Mouse (Mus musculus): ENCODE measurements around the gene Cblb. TPM values are rescaled to one million over a fixed set of nuclear protein-coding genes. Genes with fewer than 3 reads are reported as not detected.

The Cblb gene
- polyA plus RNA-seq, 1 experiment from 2014 or later: 7.7 TPM

DNA sequence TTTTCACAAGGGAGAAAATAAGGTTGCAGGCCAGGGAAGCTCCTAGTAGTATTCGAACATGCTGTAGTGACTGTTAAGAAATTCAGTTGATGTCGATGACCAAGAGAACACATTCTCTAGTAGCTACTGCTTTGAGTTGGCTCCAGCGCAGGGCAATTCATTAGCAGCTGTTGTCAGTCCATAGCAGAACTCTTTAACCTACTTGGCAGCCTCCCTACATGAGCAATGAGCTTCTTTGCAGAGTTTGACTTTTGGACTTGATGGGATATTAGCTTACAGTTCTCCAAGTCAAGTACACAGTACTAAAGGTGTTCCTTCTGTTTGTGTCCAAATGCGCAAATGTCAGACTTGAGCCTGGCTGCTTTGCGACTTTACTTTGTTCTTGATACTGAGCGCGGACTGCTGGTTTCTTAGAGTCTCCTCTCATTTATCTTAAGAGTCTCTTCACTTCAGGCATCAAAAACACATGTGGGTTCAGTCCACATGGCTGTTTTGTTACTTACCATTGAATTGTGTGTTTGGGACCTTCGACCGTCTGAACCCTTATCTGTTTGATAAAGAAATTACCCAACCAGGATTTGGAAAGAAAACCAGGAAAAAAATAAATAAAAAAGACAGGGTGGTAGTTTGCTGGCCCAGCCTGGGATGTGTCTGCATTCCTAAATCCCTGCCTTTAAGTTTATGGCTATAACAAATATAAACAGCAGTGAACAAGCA is 47.9 kb downstream of the Cblb start:
- Histone ChIP-seq H3K4me2 (no peak overlapping the region), H3K9me3 (replicated peaks) (no peaks in the 10 kb centered on the region), H3K27ac (replicated peaks) (0 out of 2 replicates have a peak overlapping the region, but pooled peaks have one; percentile 29), H3K4me1 (peaks cover 19% of the 10 kb centered on the region), H3K4me3 (replicated peaks) (no peak overlapping the region), H3K36me3 (no peaks in the 10 kb centered on the region), H3K27me3 (replicated peaks) (no peaks in the 10 kb centered on the region), H3K9ac (replicated peaks) (no peak overlapping the region)
- no peak for ATAC-seq (ENCODE audit: low FRiP score)
- WGBS: 72% methylated on average over 9 of the region's 9 CpGs

DNA sequence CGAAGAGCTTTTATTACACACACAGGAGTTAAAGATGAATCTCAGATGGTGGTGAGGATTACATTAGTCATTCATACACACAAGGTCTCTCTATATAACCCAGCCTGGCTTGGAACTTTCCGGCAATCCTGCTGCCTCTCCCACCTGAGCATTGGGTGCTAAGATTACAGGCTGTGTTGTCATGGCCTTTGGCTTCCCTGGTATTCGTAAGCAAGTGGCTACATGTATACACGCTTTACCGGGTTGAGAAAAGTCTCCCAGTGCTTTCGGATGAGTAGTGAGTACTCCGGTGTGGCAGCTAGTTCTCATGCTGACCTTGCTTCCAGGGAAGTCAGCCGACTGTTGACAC is 48.4 kb downstream of the Cblb start:
- 78% methylated on average over 8 of the region's 8 CpGs for whole genome bisulfite sequencing

DNA sequence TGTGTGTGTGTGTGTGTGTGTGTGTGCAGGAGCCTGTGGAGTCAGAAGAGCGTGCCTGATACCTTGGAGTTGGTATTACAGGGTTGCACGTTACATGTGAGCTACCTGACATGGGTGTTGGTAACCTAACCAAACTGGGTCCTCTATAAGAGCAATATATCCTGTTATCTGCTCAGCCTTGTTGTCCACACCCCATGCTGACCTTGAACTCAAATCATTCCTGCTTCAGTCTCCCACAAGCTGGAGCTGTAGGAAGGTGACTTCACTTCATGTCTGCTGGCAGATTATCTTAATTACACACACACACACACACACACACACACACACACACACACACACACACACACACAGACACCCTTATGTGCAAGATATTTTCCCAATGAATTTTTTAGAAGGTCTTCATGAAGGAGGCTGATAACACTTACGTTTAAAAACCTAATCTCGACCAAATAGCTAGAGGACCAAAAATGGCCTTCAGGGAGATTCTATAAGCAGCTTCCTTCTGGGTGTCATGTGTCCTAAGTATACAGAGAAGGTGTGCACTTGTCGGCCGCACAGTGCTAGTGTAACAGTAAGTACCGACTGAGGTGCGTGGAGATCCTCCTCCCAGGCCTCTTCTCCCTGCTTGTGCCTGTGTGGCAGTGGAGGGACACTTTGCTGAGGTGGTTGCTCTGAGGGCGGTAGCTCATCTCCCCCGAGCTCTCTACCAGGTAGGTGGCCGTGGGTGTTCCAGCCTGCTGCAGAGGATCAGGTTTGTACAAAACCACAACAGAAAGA is 49.8 kb downstream of the Cblb start:
- WGBS: 90% methylated on average over 11 of the region's 11 CpGs
- H3K4me2 ChIP-seq: no peak overlapping the region

More for the DNA sequence above, 48.4 kb downstream of the Cblb start:
- H3K27ac ChIP-seq (replicated peaks): no peak overlapping the region
- no peaks in the 10 kb centered on the region for H3K36me3 ChIP-seq
- no peaks in the 10 kb centered on the region for H3K27me3 ChIP-seq (replicated peaks)
- peak; percentile 30; the same call in 1 of the 2 replicates for ATAC-seq (ENCODE audit: low FRiP score)
- no peaks in the 10 kb centered on the region for H3K9me3 ChIP-seq (replicated peaks)
- peaks cover 19% of the 10 kb centered on the region for H3K4me1 ChIP-seq
- H3K4me2 ChIP-seq: no peak overlapping the region
- H3K4me3 ChIP-seq (replicated peaks): no peak overlapping the region
- H3K9ac ChIP-seq (replicated peaks): no peak overlapping the region

DNA sequence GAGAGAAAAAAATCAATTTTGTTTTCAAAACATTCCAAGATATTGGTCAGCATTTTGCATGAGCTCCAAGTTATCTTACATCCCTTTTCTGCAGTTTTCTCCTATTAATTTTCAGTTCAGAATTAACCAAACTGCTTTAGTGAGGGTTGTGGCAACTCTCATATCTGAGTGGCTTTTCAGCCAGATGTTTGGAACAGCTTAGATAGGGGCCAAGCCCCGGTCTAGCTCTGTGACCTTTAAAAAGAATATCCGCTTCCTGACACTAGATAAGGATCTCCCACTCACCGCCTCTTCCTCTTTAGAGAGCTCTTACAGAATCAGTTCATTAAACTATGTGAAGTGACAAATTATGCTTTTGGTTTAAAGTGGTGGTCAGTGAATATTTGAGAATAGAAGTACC is 50.7 kb downstream of the Cblb start:
- Histone ChIP-seq H3K9me3 (replicated peaks) (no peaks in the 10 kb centered on the region), H3K27me3 (replicated peaks) (no peaks in the 10 kb centered on the region), H3K27ac (replicated peaks) (no peak overlapping the region), H3K36me3 (no peaks in the 10 kb centered on the region), H3K4me2 (no peak overlapping the region), H3K4me1 (peaks cover 18% of the 10 kb centered on the region), H3K9ac (replicated peaks) (no peak overlapping the region), H3K4me3 (replicated peaks) (no peak overlapping the region)
- ATAC-seq (ENCODE audit: low FRiP score): no peak
- WGBS: 82% methylated on average over 3 of the region's 3 CpGs

More for the DNA sequence above, 49.8 kb downstream of the Cblb start:
- Histone ChIP-seq H3K27me3 (replicated peaks) (no peaks in the 10 kb centered on the region), H3K9ac (replicated peaks) (no peak overlapping the region), H3K4me3 (replicated peaks) (no peak overlapping the region), H3K4me1 (peaks cover 21% of the 10 kb centered on the region), H3K9me3 (replicated peaks) (no peaks in the 10 kb centered on the region), H3K27ac (replicated peaks) (no peak overlapping the region), H3K36me3 (no peaks in the 10 kb centered on the region)
- no peak for ATAC-seq (ENCODE audit: low FRiP score)

DNA sequence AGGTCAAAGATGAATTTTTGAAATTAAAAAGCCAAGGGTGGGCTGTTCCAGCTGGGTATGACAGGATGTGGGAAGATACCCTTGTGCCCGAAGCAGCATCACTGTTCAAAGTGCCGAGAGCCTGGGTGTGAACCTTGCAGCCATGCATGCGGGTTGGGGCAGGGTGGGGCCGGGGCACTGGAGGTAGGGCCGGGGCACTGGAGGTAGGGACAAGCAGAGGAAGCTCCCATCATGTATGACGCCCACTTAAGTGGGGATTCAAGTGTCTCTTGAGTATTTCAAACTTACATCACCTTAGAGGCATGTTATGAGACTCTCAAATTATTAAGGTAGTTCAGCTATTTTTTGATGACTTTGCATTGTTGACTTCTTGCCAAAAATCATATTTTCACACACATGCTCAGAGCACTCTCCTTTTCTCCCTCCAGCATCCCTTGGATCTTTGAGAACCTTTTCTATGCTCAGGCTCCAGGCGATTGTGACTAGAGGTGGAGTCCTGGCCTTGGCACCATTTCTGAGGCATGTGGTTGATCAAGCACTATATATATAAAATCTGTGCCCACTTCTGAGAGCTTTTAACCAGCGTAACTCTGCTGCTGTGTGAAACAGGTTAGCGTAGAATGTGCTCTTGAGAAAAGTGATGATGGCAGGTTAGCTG is 55.9 kb downstream of the Cblb start:
- H3K36me3 ChIP-seq: peaks cover 5% of the 10 kb centered on the region; the same call in 1 of the 2 replicates
- no peaks in the 10 kb centered on the region for H3K27me3 ChIP-seq (replicated peaks)
- 92% methylated on average over 9 of the region's 9 CpGs for WGBS
- H3K9me3 ChIP-seq (replicated peaks): no peaks in the 10 kb centered on the region
- no peak overlapping the region for H3K4me2 ChIP-seq
- H3K4me3 ChIP-seq (replicated peaks): no peak overlapping the region
- ATAC-seq (ENCODE audit: low FRiP score): no peak
- peaks cover 3% of the 10 kb centered on the region; the same call in 1 of the 2 replicates for H3K4me1 ChIP-seq
- H3K27ac ChIP-seq (replicated peaks): no peak overlapping the region
- H3K9ac ChIP-seq (replicated peaks): no peak overlapping the region

DNA sequence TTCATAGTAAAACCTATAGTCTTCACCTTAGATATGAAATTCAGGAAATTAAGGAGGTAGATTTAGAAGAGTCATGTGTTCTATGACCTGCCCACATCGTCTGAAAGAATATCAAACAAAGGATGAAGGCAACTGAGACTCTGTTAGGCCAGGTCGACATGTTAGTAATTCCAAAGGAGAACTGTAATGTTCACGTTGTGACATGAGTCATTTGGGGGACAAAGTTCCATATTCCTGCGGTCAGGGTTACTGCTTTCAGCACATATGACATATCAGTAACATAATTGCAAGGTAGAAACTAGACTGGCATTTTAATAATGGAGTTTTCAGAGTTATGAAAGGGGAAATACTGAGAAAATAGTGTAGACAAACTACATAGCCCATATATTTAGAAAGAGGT is 58.3 kb downstream of the Cblb start:
- H3K27ac ChIP-seq (replicated peaks): no peak overlapping the region
- no peak overlapping the region for H3K4me3 ChIP-seq (replicated peaks)
- H3K27me3 ChIP-seq (replicated peaks): no peaks in the 10 kb centered on the region
- H3K9me3 ChIP-seq (replicated peaks): no peaks in the 10 kb centered on the region
- WGBS: 91% methylated on average over 4 of the region's 4 CpGs
- H3K4me2 ChIP-seq: no peak overlapping the region
- peaks cover 5% of the 10 kb centered on the region; the same call in 1 of the 2 replicates for H3K36me3 ChIP-seq
- ATAC-seq (ENCODE audit: low FRiP score): no peak
- no peak overlapping the region for H3K9ac ChIP-seq (replicated peaks)
- H3K4me1 ChIP-seq: peaks cover 11% of the 10 kb centered on the region

DNA sequence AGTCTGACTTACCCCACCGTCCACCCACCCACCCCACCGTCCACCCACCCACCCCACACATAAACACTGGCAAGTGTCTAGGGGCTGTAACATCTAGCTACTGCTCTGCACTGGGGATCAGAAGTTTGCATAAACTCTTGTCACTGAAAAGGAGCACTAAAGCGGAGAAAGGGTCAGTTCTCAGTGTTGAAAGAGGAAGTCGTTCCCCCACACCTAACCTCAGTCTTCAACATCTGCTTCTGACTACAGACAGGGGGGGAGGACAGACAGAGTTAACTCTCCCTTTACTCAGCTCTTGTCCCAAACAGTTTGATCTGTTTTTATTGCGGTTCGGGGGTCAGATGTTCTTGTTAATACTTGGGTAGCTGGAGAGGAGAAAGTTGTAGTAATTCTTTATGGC is 59.9 kb downstream of the Cblb start:
- H3K9me3 ChIP-seq (replicated peaks): no peaks in the 10 kb centered on the region
- no peaks in the 10 kb centered on the region for H3K27me3 ChIP-seq (replicated peaks)
- peaks cover 8% of the 10 kb centered on the region for H3K4me1 ChIP-seq
- H3K9ac ChIP-seq (replicated peaks): no peak overlapping the region
- H3K36me3 ChIP-seq: peaks cover 5% of the 10 kb centered on the region; the same call in 1 of the 2 replicates
- H3K4me3 ChIP-seq (replicated peaks): no peak overlapping the region
- ATAC-seq (ENCODE audit: low FRiP score): no peak
- H3K27ac ChIP-seq (replicated peaks): no peak overlapping the region
- 72% methylated on average over 6 of the region's 6 CpGs for WGBS
- H3K4me2 ChIP-seq: no peak overlapping the region

DNA sequence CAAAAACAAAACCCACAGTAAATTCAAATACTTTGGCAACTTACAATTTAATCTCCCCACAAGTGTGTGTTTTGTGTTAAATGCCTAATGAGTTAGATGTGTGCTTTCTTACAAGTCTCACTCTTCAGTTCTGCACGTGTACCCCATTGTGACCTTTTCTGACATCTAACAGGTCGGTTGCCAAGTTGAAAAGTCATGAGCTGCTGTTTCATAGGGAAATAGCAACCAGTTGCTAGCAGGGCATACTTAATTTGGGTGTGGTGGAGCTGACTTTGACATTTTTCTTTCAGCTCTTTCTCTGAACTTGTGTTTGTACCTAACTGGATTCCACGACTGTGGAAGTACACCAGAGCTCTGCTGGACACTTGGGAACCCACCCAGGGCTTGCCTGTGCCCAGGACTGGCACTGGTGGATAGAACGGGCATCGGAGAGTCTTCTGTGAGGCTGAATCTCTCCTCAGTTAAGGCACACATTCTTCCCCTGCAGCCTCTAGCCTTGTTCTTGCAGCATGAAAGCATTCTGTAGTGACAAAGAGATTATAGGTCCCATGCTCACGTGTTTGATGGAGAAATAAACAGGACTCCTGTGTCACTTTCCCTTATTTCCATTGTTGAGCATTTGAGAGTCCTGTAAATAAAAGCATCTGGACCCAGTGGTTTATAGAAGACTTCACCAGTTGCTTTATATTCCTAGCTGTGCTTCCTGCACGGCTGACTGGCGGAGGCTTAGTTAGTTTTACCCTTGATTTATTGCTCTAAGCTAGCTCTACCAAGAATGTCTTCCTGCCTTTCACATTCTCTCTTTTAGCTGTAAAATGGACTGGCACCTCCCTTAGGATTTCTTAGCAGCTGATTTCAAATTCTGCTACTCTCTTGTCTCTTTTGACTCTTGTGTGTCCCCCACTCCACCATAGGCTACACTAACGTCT is 62.6 kb downstream of the Cblb start:
- Histone ChIP-seq H3K9me3 (replicated peaks) (no peaks in the 10 kb centered on the region), H3K4me2 (no peak overlapping the region), H3K27ac (replicated peaks) (no peak overlapping the region; the same call in 1 of the 2 replicates), H3K36me3 (peaks cover 5% of the 10 kb centered on the region; the same call in 1 of the 2 replicates), H3K4me1 (peaks cover 8% of the 10 kb centered on the region), H3K9ac (replicated peaks) (no peak overlapping the region), H3K27me3 (replicated peaks) (no peaks in the 10 kb centered on the region), H3K4me3 (replicated peaks) (no peak overlapping the region)
- no peak for ATAC-seq (ENCODE audit: low FRiP score)
- 54% methylated on average over 9 of the region's 9 CpGs for WGBS

DNA sequence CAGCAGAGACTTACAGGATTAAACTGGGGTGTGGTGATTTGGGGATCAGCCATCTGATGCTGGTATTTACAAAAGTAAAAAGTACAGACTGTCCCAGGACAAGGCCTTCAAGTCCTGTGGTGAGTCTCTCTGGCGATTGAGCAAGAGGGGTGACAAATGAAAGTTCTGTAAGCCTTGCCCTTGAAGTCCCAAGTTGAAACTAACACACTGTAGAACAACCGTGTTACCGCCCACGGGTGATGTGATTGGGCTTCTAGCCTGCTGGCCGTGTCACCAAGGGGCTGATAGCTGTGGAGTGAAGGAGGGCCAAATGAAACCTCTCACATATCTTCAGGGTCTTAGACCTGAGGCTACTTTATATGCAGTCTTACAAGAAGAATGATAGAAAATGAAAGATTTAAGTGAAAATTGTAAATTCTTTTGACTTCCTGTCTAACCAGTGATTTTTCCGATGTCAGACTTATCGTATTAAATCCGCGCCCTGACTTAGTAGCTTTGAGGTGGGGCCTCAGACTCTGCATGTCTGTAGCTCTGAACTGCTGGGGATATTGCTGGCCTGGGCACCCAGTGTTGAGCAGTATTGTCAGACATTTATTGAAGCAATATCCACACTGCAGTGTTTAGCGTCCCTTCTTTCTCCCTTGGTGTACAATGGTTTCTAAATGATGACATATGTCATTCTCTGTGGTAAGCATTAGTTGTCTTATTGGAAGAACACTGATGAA is 63.9 kb downstream of the Cblb start:
- H3K4me1 ChIP-seq: peaks cover 8% of the 10 kb centered on the region
- H3K9me3 ChIP-seq (replicated peaks): no peaks in the 10 kb centered on the region
- no peaks in the 10 kb centered on the region for H3K27me3 ChIP-seq (replicated peaks)
- peaks cover 5% of the 10 kb centered on the region; the same call in 1 of the 2 replicates for H3K36me3 ChIP-seq
- H3K4me3 ChIP-seq (replicated peaks): no peak overlapping the region
- H3K9ac ChIP-seq (replicated peaks): no peak overlapping the region
- no peak overlapping the region for H3K4me2 ChIP-seq
- H3K27ac ChIP-seq (replicated peaks): no peak overlapping the region
- no peak for ATAC-seq (ENCODE audit: low FRiP score)
- WGBS: 88% methylated on average over 10 of the region's 10 CpGs

DNA sequence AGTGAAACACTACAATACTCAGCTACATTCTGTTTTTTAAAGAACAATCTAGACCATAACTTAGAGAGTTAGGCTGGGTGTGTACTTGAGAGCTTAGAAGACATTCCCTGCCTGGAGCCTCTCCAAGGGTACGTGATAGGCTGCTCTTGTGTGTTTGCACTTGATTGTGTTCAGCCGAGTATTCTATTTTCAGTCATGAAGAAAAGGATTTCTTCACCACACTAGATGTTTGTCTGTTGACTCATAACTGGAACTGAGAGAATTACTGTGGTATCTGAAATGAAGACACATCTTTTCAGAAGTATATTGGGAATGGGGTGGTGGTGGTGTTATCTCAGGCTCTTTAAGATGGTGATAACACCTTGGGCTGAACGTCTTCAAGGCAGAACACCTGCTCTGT is 64.6 kb downstream of the Cblb start:
- Histone ChIP-seq H3K9ac (replicated peaks) (no peak overlapping the region), H3K27ac (replicated peaks) (no peak overlapping the region), H3K9me3 (replicated peaks) (no peaks in the 10 kb centered on the region), H3K4me2 (no peak overlapping the region), H3K4me1 (peaks cover 8% of the 10 kb centered on the region), H3K36me3 (no peaks in the 10 kb centered on the region), H3K4me3 (replicated peaks) (no peak overlapping the region), H3K27me3 (replicated peaks) (no peaks in the 10 kb centered on the region)
- 93% methylated on average over 3 of the region's 3 CpGs for WGBS
- no peak for ATAC-seq (ENCODE audit: low FRiP score)

Measured in neural tube, embryonic 15.5 days (tissue).